Mouse (Mus musculus): Measurements from ENCODE around the gene Gpt2.

DNA sequence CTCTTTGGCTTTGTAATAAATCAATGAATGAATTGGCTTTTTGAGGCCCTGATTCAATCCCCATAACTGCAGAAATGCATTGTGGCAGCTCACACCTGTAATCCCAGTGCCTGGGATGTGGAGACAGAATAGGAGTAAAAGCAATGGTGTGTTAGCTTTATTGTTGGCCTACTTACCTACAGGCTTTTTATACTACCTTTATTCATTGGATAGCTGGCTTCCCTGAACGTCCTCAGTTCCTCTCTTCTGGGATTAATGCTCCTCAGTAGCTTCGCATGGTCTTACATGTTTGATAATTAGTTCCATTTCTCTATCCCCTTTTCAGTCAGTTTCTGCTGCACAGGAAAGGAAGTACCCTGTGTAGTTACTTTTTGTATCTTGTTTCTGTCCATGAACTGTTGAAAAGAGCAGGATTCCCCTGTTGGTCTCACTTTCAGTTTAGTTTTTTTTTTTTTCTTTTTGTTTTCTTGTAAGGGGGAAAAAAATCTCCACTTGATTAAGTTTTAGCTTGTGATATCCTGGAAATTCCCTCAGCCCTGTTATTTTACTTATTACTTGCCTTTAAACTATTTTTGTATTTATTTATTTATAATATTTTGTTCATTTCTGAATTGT, 64.7 kb downstream of the Gpt2 start:
- TF ChIP-seq CTCF (IDR thresholded peaks at IDR 0.05; ENCODE audit: control insufficient read depth, insufficient read depth, insufficient read length), result no peak
- no peak for TF ChIP-seq MYOD1 (IDR thresholded peaks at IDR 0.05; ENCODE audit: control insufficient read depth, insufficient read length, low read depth)

Data from C2C12 (cell line).